Comparison of ENCODE assay signal across 11 mouse cellular contexts in genomic region chr14:52110346-52110745, GRCm38 (mm10). TPM values are rescaled to one million over a fixed set of nuclear protein-coding genes. Genes with fewer than 3 reads are reported as not detected.
DNase-seq lines count a peak whose midpoint lies in the region; ATAC-seq and TF ChIP-seq lines count a peak whose summit lies in the region.
"Had no signal": no experiment of that assay in that cellular context is flagged by ENCODE, and none has a peak within 500 bp of the region (broad histone marks: within the 10 kb centered on the region; RNA-seq: fewer than 3 reads in every experiment).

TSS of gene Rpgrip1 (plus strand) at chr14:52110704.

- ATAC-seq in heart, embryonic 15.5 days (replicated peaks; ENCODE audit: insufficient number of reproducible peaks, insufficient read depth, low FRiP score, low read depth) = no peak
- ATAC-seq in common myeloid progenitor, adult 5-6 weeks (replicated peaks; ENCODE audit: low read depth, poor library complexity, severe bottlenecking) = no peak
- no peak for ATAC-seq in hindbrain, embryonic 14.5 days (ENCODE audit: low FRiP score)
- no peak for ATAC-seq in midbrain, embryonic 13.5 days
- no peak for ATAC-seq in erythroblast, adult 5-6 weeks (replicated peaks; ENCODE audit: low FRiP score, poor library complexity, severe bottlenecking)

- 75% methylated on average over 4 of the region's 4 CpGs for whole genome bisulfite sequencing in heart, embryonic 15.5 days
- 95% methylated on average over 4 of the region's 4 CpGs for WGBS in heart, adult 2 months
- WGBS in hindbrain, embryonic 14.5 days = 84% methylated on average over 4 of the region's 4 CpGs
- WGBS in midbrain, embryonic 13.5 days = 89% methylated on average over 4 of the region's 4 CpGs

- H3K4me1 ChIP-seq in heart, embryonic 15.5 days (replicated peaks) = peaks cover 13% of the 10 kb centered on the region
- H3K4me1 ChIP-seq in heart, adult 2 months (ENCODE audit: control insufficient read depth, insufficient read depth, low read length) = peaks cover 3% of the 10 kb centered on the region
- H3K4me1 ChIP-seq in hindbrain, embryonic 14.5 days (replicated peaks; ENCODE audit: control insufficient read depth, insufficient read depth, low read length) = no peaks in the 10 kb centered on the region
- H3K4me1 ChIP-seq in midbrain, embryonic 13.5 days (replicated peaks) = no peaks in the 10 kb centered on the region

- no peak within 1 kb of the TSS for H3K4me2 ChIP-seq in heart, embryonic 15.5 days
- no peak within 1 kb of the TSS for H3K4me2 ChIP-seq in hindbrain, embryonic 14.5 days (replicated peaks)
- no peak within 1 kb of the TSS for H3K4me2 ChIP-seq in midbrain, embryonic 13.5 days (replicated peaks)

- H3K79me2 ChIP-seq in heart, adult 2 months (replicated peaks; ENCODE audit: control insufficient read depth, insufficient read depth, low read length) = no peaks in the 10 kb centered on the region

- no peak for TF ChIP-seq EP300 in heart, adult 2 months (IDR thresholded peaks at IDR 0.05; ENCODE audit: insufficient read depth, low read depth, low read length)

- no peak within 1 kb of the TSS for H3K4me3 ChIP-seq in heart, embryonic 15.5 days
- H3K4me3 ChIP-seq in heart, adult 2 months = no peak within 1 kb of the TSS
- no peak within 1 kb of the TSS for H3K4me3 ChIP-seq in hindbrain, embryonic 14.5 days (replicated peaks; ENCODE audit: low read length)
- H3K4me3 ChIP-seq in midbrain, embryonic 13.5 days (replicated peaks) = no peak within 1 kb of the TSS

- H3K9me3 ChIP-seq in heart, embryonic 15.5 days (replicated peaks) = no peaks in the 10 kb centered on the region
- no peaks in the 10 kb centered on the region for H3K9me3 ChIP-seq in hindbrain, embryonic 14.5 days (ENCODE audit: control insufficient read depth, low read length)
- H3K9me3 ChIP-seq in midbrain, embryonic 13.5 days = no peaks in the 10 kb centered on the region

- intact Hi-C loops in heart, adult 2 months (cut with DNase I) = no loop called here

- TF ChIP-seq POLR2A in heart, adult 2 months (IDR thresholded peaks at IDR 0.05; ENCODE audit: insufficient read depth, low read depth, low read length) = no peak

- DNase-seq in heart, adult 2 months = no peak
- no peak for DNase-seq in hindbrain, embryonic 14.5 days (ENCODE audit: low spot score)
- DNase-seq in layer of hippocampus, adult 9-10 months (ENCODE audit: low spot score) = no peak
- DNase-seq in cerebellum, adult 9-10 months = no peak
- DNase-seq: adrenal gland, adult 8-10 months; kidney, postnatal 36 days; thymus, adult 18-20 months had no signal

- no peaks in the 10 kb centered on the region for H3K36me3 ChIP-seq in heart, embryonic 15.5 days
- no peaks in the 10 kb centered on the region for H3K36me3 ChIP-seq in heart, adult 2 months (ENCODE audit: control insufficient read depth, insufficient read depth, low read length)
- H3K36me3 ChIP-seq in hindbrain, embryonic 14.5 days (replicated peaks; ENCODE audit: control insufficient read depth, insufficient read depth) = no peaks in the 10 kb centered on the region
- no peaks in the 10 kb centered on the region for H3K36me3 ChIP-seq in midbrain, embryonic 13.5 days

- H3K9ac ChIP-seq in heart, embryonic 15.5 days = no peak within 1 kb of the TSS
- H3K9ac ChIP-seq in heart, adult 2 months (ENCODE audit: low read depth, low read length) = no peak within 1 kb of the TSS
- no peak within 1 kb of the TSS for H3K9ac ChIP-seq in hindbrain, embryonic 14.5 days
- H3K9ac ChIP-seq in midbrain, embryonic 13.5 days (replicated peaks) = no peak within 1 kb of the TSS

- H3K27ac ChIP-seq in heart, embryonic 15.5 days = no peak within 1 kb of the TSS
- H3K27ac ChIP-seq in heart, adult 2 months = no peak within 1 kb of the TSS
- H3K27ac ChIP-seq in hindbrain, embryonic 14.5 days = no peak within 1 kb of the TSS
- H3K27ac ChIP-seq in midbrain, embryonic 13.5 days = no peak within 1 kb of the TSS

- H3K27me3 ChIP-seq in heart, embryonic 15.5 days = no peaks in the 10 kb centered on the region
- H3K27me3 ChIP-seq in heart, adult 2 months (ENCODE audit: control insufficient read depth, insufficient read depth, low read length) = no peaks in the 10 kb centered on the region
- H3K27me3 ChIP-seq in hindbrain, embryonic 14.5 days (ENCODE audit: control insufficient read depth, insufficient read depth, low read length) = no peaks in the 10 kb centered on the region
- no peaks in the 10 kb centered on the region for H3K27me3 ChIP-seq in midbrain, embryonic 13.5 days

- TF ChIP-seq CTCF in heart, adult 2 months (IDR thresholded peaks at IDR 0.05) = no peak

RNA-seq across cellular contexts. Expression of gene Rpgrip1, which starts in this region (rescaled TPM):
- polyA plus RNA-seq in heart, embryonic 15.5 days (2015; fragmentation: Nextera tagmentation; extraction: Ambion mirVana) = 27.8 and 32.6 TPM in 2 replicates
- under 1 TPM; 0.16 to 0.23 TPM for total RNA-seq in heart, adult 2 months (2021)
- 0.59 and 0.98 TPM in 2 replicates for polyA plus RNA-seq in heart, adult 2 months (2012; rRNA removed)
- total RNA-seq in common myeloid progenitor, adult 5-6 weeks (2017) = 17.0 and 17.2 TPM in 2 replicates
- 31.1 and 41.6 TPM in 2 replicates for polyA plus RNA-seq in hindbrain, embryonic 14.5 days (2014; fragmentation: Nextera tagmentation; extraction: Ambion mirVana)
- 60.6 and 69.4 TPM in 2 replicates for polyA plus RNA-seq in midbrain, embryonic 13.5 days (2015; fragmentation: Nextera tagmentation; extraction: Ambion mirVana)
- 1.3 TPM in 1 of 2 replicates, not detected in the other for total RNA-seq in erythroblast, adult 5-6 weeks (2015; ENCODE audit: low replicate concordance)
- total RNA-seq in erythroblast, adult 5-6 weeks (2017; ENCODE audit: low replicate concordance) = 3.2 and 4.6 TPM in 2 replicates

Comparison
In these comparisons a context has a peak if more than half of its experiments do, and no peak if none do; other contexts are left out.
1. RNA of gene Rpgrip1 (polyA plus RNA-seq): 60.6 to 69.4 TPM in midbrain, embryonic 13.5 days, 31.1 to 41.6 TPM in hindbrain, embryonic 14.5 days and 27.8 to 32.6 TPM in heart, embryonic 15.5 days; 0.59 to 0.98 TPM in heart, adult 2 months; every median in the first group is over 10 times any median in the second.